Mouse (Mus musculus) megakaryocyte, embryonic 14.5 days (primary cell): ENCODE results near the gene Aaed1.

Source experiments
- FLI1 ChIP-seq: IDR thresholded peaks from 2 replicates; pipeline ENCODE4 v1.6.1; 2012; ENCODE audit warnings: low read length, inconsistent platforms, mixed read lengths
- GATA1 ChIP-seq: IDR thresholded peaks from 3 replicates; pipeline ENCODE4 v1.6.1; 2012; ENCODE audit warnings: mixed read lengths, low read length, inconsistent platforms, borderline replicate concordance

- TF ChIP-seq GATA1 (no peak), FLI1 (no peak)
Measured at GRCm38 (mm10) chr13:64237681-64238157, 74.8 kb downstream of the Aaed1 start.
